Mouse (Mus musculus) kidney, postnatal 0 days (tissue): ENCODE results near the gene Zranb1. TPM values are rescaled to one million over a fixed set of nuclear protein-coding genes. Genes with fewer than 3 reads are reported as not detected.

Experiments
- ATAC-seq: fragments of 200-750 bp; cut with Nextera tagmentation; replicated peaks from 2 replicates; pipeline ENCODE4 v1.8.0; 2017; ENCODE audit warnings: low read depth, moderate number of reproducible peaks, moderate TSS enrichment, moderate library complexity; ENCODE audit not compliant: low FRiP score
- DNase-seq: peaks from one replicate; pipeline ENCODE4 v3.0.0-alpha.2; 2016; ENCODE audit warnings: low spot score
- H3K27ac ChIP-seq: fragments of 300-500 bp; sonication (generic); 2 replicates; pipeline ENCODE4 v1.5.1; 2014; ENCODE audit warnings: mild to moderate bottlenecking
- H3K27me3 ChIP-seq: fragments of 300-500 bp; sonication (generic); 2 replicates; pipeline ENCODE4 v1.6.1; 2014; ENCODE audit warnings: low read length, mixed read lengths; ENCODE audit not compliant: insufficient read depth
- H3K36me3 ChIP-seq: fragments of 300-500 bp; sonication (generic); 2 replicates; pipeline ENCODE4 v1.6.1; 2014; ENCODE audit warnings: low read length, mixed read lengths; ENCODE audit not compliant: insufficient read depth
- H3K4me1 ChIP-seq: fragments of 300-500 bp; sonication (generic); replicated peaks from 2 replicates; pipeline ENCODE4 v1.6.1; 2014; ENCODE audit warnings: antibody characterized with exemption, low read length, mixed read lengths; ENCODE audit not compliant: insufficient read depth
- H3K4me2 ChIP-seq: fragments of 300-500 bp; sonication (generic); 2 replicates; pipeline ENCODE4 v1.6.1; 2014; ENCODE audit warnings: mild to moderate bottlenecking, low read length, moderate library complexity, mixed read lengths
- H3K4me3 ChIP-seq: fragments of 300-500 bp; sonication (generic); replicated peaks from 2 replicates; pipeline ENCODE4 v1.5.1; 2014; ENCODE audit warnings: low read depth, low read length
- H3K9ac ChIP-seq: fragments of 300-500 bp; sonication (generic); 2 replicates; pipeline ENCODE4 v1.6.1; 2014; ENCODE audit warnings: low read depth, low read length
- H3K9me3 ChIP-seq: fragments of 300-500 bp; sonication (generic); replicated peaks from 2 replicates; pipeline ENCODE4 v1.6.1; 2016; ENCODE audit warnings: low read length, inconsistent platforms, mixed read lengths
- CTCF ChIP-seq: IDR thresholded peaks from 2 replicates; pipeline ENCODE4 v1.5.1; 2016; ENCODE audit warnings: antibody characterized with exemption, low read depth, mild to moderate bottlenecking, moderate library complexity
- WGBS: fragments of 180-500 bp; shearing (Covaris S2); extraction: QIAGEN DNeasy Blood & Tissue Kit; methylation state at CpG from one replicate; pipeline ENCODE4 v1.1.7; 2014; 5-methylcytosine and 5-hydroxymethylcytosine counted together
- polyA plus RNA-seq: library from polyadenylated mRNA; unstranded; fragments of >200 nt; fragmentation: Nextera tagmentation; extraction: Ambion mirVana; gene quantifications from 2 replicates; pipeline ENCODE4 v1.2.1, GENCODE M21; 2015

The Zranb1 gene
- polyA plus RNA-seq, 1 experiment from 2014 or later = 15.3 TPM

DNA sequence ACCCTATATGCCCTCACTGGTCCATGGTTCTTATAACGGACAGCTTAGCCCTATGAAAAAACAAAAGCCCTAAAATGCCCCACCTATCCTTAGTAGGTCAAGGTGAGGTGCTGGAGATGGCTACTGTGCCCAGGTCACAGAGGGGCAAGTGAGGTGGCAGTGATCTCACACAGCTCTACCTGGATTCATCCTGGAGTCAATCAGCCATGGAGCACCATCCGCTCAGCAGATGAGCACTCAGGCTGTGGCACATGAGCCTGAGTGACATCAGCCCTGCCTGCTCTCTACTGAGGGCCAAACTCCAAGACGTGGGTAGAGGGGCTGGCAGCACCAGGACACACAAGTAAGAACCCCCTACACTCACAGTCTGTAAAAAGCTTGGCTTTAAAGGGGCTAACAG lies 70.4 kb downstream of the Zranb1 start:
- no peak for ATAC-seq
- Histone ChIP-seq H3K9ac (no peak overlapping the region), H3K4me3 (no peak overlapping the region), H3K4me2 (no peak overlapping the region), H3K36me3 (peaks cover 24% of the 10 kb centered on the region), H3K27me3 (no peaks in the 10 kb centered on the region), H3K9me3 (no peaks in the 10 kb centered on the region), H3K4me1 (no peaks in the 10 kb centered on the region; the same call in 1 of the 2 replicates), H3K27ac (no peak overlapping the region)
- no peak for DNase-seq
- 84% methylated on average over 3 of the region's 3 CpGs for WGBS
- no peak for TF ChIP-seq CTCF

DNA sequence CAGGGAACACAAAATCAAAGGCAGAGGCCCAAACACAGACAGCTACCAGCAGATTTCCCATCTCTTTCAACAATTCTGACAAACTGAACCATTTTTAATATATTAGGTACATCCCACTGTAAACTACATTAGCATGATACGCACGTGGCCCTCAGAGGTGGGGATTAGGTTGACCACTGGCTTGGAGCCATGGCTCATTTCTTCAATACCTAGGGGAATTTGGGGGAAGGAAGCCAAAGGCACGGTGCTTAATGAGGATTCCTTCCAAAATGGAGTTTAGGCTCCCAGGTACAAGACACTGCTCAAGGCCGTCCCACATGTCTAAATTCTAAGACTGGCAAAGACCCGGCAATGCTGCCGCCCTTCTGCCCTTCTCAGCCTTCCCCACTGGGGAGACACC lies 71.3 kb downstream of the Zranb1 start:
- Histone ChIP-seq H3K4me3 (no peak overlapping the region), H3K9ac (no peak overlapping the region), H3K4me2 (no peak overlapping the region), H3K27ac (no peak overlapping the region), H3K9me3 (no peaks in the 10 kb centered on the region), H3K27me3 (no peaks in the 10 kb centered on the region), H3K4me1 (no peaks in the 10 kb centered on the region; the same call in 1 of the 2 replicates), H3K36me3 (peaks cover 15% of the 10 kb centered on the region)
- 84% methylated on average over 6 of the region's 6 CpGs for WGBS
- DNase-seq = no peak
- no peak for ATAC-seq
- TF ChIP-seq CTCF = no peak

DNA sequence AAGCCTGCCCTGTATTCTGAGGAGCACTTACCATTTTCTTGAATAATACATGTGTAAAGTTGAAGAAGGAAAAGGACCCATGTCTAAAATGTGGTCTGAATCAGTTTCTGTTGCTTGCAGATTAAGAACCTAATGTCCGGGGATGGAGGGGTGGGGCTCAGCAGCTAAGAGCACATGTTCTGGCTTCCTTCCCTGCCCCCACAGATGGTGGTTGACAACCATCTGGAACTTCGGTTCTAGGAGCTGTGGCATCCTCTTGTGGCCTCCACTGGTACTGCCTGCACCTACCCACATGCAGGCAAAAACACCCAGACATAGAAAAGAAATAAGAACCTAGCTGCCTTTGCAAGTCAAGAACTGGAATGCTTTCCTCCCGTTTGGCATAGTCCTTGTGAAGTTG lies 72.5 kb downstream of the Zranb1 start:
- ATAC-seq (no peak; the same call in 1 of the 2 replicates), DNase-seq (peak; percentile 90)
- peaks cover 9% of the 10 kb centered on the region; the same call in 1 of the 2 replicates for H3K36me3 ChIP-seq
- no peak overlapping the region for H3K4me2 ChIP-seq
- no peaks in the 10 kb centered on the region for H3K9me3 ChIP-seq
- no peaks in the 10 kb centered on the region for H3K27me3 ChIP-seq
- no peak overlapping the region for H3K4me3 ChIP-seq
- peaks cover 4% of the 10 kb centered on the region for H3K4me1 ChIP-seq
- no peak overlapping the region for H3K9ac ChIP-seq
- H3K27ac ChIP-seq = no peak overlapping the region
- TF ChIP-seq CTCF = peak; percentile 91
- 17% methylated on average over 3 of the region's 3 CpGs for WGBS

DNA sequence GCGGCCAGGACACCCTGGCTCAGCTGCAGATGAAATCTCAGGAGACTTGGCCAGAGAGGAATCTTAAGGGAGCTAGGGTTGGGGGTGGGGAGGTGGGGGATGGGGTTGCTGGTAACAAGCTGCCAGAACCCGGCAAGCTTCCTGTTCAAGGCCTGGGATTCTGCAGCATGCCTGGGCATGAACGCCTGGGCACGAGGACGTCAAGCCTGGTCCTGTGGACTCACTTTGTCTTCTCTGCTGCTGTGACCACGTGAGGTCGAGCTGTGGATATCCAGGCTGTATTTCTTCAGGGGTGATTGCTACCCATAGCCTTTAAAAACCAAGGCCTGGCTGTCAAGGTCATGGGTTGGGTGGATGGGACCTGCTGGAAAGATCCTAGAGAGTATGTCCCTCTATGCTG lies 74.8 kb downstream of the Zranb1 start:
- H3K9ac ChIP-seq = no peak overlapping the region
- WGBS = 76% methylated on average over 7 of the region's 7 CpGs
- no peak for TF ChIP-seq CTCF

DNA sequence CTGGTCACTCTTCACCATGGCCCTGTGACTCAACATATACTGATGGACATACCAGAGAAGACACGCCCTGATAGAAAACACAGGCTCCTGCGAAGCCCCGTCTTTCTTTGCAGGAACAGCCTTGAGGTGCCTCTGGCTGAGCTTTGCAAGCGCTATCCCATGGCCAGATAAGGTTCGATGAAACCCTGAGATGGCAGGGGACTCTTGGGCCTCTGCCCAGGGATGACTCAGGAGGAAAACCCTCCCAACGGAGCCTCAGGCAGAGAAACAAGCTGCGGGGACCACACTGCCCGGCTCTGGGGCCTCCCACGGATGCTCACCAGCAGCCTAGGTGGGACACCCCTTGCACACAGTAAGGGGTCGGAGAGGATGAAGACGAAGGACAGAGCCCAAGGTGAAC lies 76.4 kb downstream of the Zranb1 start:
- no peaks in the 10 kb centered on the region for H3K27me3 ChIP-seq
- no peak overlapping the region for H3K4me3 ChIP-seq
- no peak overlapping the region for H3K4me2 ChIP-seq
- H3K36me3 ChIP-seq = 0 out of 2 replicates have a peak, but pooled peaks cover 7% of the 10 kb centered on the region
- 0 out of 2 replicates have a peak overlapping the region, but pooled peaks have one; percentile 8 for H3K27ac ChIP-seq
- WGBS = 55% methylated on average over 11 of the region's 11 CpGs
- DNase-seq = no peak
- no peaks in the 10 kb centered on the region for H3K9me3 ChIP-seq
- peaks cover 11% of the 10 kb centered on the region for H3K4me1 ChIP-seq
- no peak for TF ChIP-seq CTCF
- no peak overlapping the region for H3K9ac ChIP-seq
- no peak for ATAC-seq

More for the DNA sequence above, 74.8 kb downstream of the Zranb1 start:
- no peak for DNase-seq
- Histone ChIP-seq H3K9me3 (no peaks in the 10 kb centered on the region), H3K4me3 (no peak overlapping the region), H3K27me3 (no peaks in the 10 kb centered on the region), H3K4me2 (no peak overlapping the region), H3K4me1 (peaks cover 6% of the 10 kb centered on the region), H3K36me3 (0 out of 2 replicates have a peak, but pooled peaks cover 7% of the 10 kb centered on the region), H3K27ac (no peak overlapping the region)
- ATAC-seq = no peak

DNA sequence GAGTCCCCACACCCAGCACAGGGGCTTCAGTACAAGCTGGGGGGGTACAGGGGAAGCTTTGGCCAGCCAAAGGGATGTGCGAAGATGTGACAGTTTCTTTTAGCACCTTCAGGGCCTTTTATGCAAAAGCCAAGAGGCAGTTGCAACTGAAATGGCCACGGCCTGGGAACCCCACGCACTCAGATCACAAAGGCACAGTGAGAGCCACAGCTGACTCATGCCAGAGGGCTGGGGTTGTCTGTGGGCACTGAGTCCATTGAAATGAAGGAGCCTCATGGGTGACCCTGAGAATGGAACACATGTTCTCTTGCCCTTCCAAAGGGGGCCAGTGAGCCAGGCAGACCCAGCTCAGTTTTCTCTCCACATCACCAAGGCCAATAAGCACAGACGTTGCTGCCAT lies 77.7 kb downstream of the Zranb1 start:
- Histone ChIP-seq H3K27me3 (no peaks in the 10 kb centered on the region), H3K4me2 (no peak overlapping the region), H3K36me3 (0 out of 2 replicates have a peak, but pooled peaks cover 7% of the 10 kb centered on the region), H3K27ac (no peak overlapping the region), H3K4me3 (no peak overlapping the region), H3K9me3 (no peaks in the 10 kb centered on the region), H3K4me1 (peaks cover 14% of the 10 kb centered on the region), H3K9ac (no peak overlapping the region)
- no peak for TF ChIP-seq CTCF
- DNase-seq = no peak
- 86% methylated on average over 4 of the region's 4 CpGs for WGBS
- no peak for ATAC-seq

DNA sequence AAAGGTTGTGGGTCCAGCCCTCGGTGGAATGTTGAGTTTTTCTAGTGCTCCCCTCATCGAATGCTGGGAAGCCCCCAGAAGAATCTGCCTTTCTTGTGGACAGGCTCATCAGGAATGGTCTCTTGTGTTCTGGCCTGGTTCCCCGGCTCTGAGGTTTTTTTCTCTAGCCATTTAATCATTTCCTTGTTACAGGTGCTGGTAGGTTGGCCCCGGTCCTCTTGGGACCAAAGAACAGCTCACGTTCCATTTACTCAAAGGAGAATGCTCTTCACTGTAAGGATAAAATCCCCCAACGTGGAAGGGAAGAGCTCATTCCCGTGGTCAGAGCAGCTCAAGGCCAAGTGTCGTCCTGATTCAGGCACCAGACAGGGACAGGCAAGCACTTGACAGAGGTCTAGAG lies 78.7 kb downstream of the Zranb1 start:
- H3K9me3 ChIP-seq = no peaks in the 10 kb centered on the region
- no peak for DNase-seq
- no peak overlapping the region for H3K4me2 ChIP-seq
- H3K4me3 ChIP-seq = no peak overlapping the region
- H3K27me3 ChIP-seq = no peaks in the 10 kb centered on the region
- WGBS = 77% methylated on average over 8 of the region's 8 CpGs
- peaks cover 14% of the 10 kb centered on the region for H3K4me1 ChIP-seq
- 0 out of 2 replicates have a peak, but pooled peaks cover 7% of the 10 kb centered on the region for H3K36me3 ChIP-seq
- no peak for TF ChIP-seq CTCF
- no peak for ATAC-seq
- no peak overlapping the region for H3K9ac ChIP-seq
- H3K27ac ChIP-seq = no peak overlapping the region
